Mouse (Mus musculus): ENCODE measurements around the gene Keap1.
"Not testable (repeated sequence)": the region's sequence is repeated elsewhere in the genome, so short reads cannot be mapped to it uniquely, and the experiment has no call there.

Gene Keap1

GRCm38 (mm10) chr9:21225415-21225758 is 13.8 kb downstream of the Keap1 start:
- no peak for DNase-seq

- peak in 1 of 2 experiments; percentile 40 for DNase-seq
Observed at GRCm38 (mm10) chr9:21224576-21225414, 14.4 kb downstream of the Keap1 start.

- DNase-seq, result no peak
Observed at GRCm38 (mm10) chr9:21223906-21224305, 15.3 kb downstream of the Keap1 start.

GRCm38 (mm10) chr9:21223490-21223889 is 15.7 kb downstream of the Keap1 start:
- DNase-seq, result not testable (repeated sequence)

- peak; percentile 50 to 78 for DNase-seq
Observed at GRCm38 (mm10) chr9:21221383-21221929, 17.7 kb downstream of the Keap1 start.

- DNase-seq, result peak; percentile 97 to 98
Observed at GRCm38 (mm10) chr9:21220490-21221382, 18.4 kb downstream of the Keap1 start.

- DNase-seq, result peak; percentile 45 to 68
Observed at GRCm38 (mm10) chr9:21219820-21220219, 19.3 kb downstream of the Keap1 start.

GRCm38 (mm10) chr9:21216050-21216841 is 22.9 kb downstream of the Keap1 start:
- peak; percentile 79 to 82 for DNase-seq

GRCm38 (mm10) chr9:21213617-21214190 is 25.5 kb downstream of the Keap1 start:
- DNase-seq, result peak; percentile 61 to 62

GRCm38 (mm10) chr9:21211624-21212023 is 27.5 kb downstream of the Keap1 start:
- no peak for DNase-seq

- DNase-seq, result no peak
Observed at GRCm38 (mm10) chr9:21210821-21211220, 28.3 kb downstream of the Keap1 start.

GRCm38 (mm10) chr9:21208626-21209025 is 30.5 kb downstream of the Keap1 start:
- no peak for DNase-seq

GRCm38 (mm10) chr9:21206848-21207247 is 32.3 kb downstream of the Keap1 start:
- no peak for DNase-seq

GRCm38 (mm10) chr9:21204528-21205272 is 34.5 kb downstream of the Keap1 start:
- peak; percentile 70 to 74 for DNase-seq

- no peak for DNase-seq
Observed at GRCm38 (mm10) chr9:21204156-21204527, 35.0 kb downstream of the Keap1 start.

- DNase-seq, result no peak
Observed at GRCm38 (mm10) chr9:21198960-21199359, 40.2 kb downstream of the Keap1 start.

GRCm38 (mm10) chr9:21197981-21198380 is 41.2 kb downstream of the Keap1 start:
- peak; percentile 83 to 87 for DNase-seq

- peak; percentile 80 to 83 for DNase-seq
Observed at GRCm38 (mm10) chr9:21196521-21197433, 42.4 kb downstream of the Keap1 start.

GRCm38 (mm10) chr9:21195736-21196505 is 43.2 kb downstream of the Keap1 start:
- not testable (repeated sequence) for DNase-seq
